Mouse (Mus musculus) layer of hippocampus, adult 9-10 months (tissue): ENCODE measurements around the gene Olfr272.
A peak's percentile ranks its signal among the peaks of the same experiment; 100 is the strongest.

ENCODE experiments used
- DNase-seq: peaks from one replicate; pipeline ENCODE4 v3.0.0; 2022; ENCODE audit warnings: low spot score

Olfr272 gene

GRCm38 (mm10) chr4:52919078-52919477 is at the start of gene Olfr272:
TSS of gene Olfr272 (minus strand) at chr4:52919178.
- DNase-seq: no peak

DNA sequence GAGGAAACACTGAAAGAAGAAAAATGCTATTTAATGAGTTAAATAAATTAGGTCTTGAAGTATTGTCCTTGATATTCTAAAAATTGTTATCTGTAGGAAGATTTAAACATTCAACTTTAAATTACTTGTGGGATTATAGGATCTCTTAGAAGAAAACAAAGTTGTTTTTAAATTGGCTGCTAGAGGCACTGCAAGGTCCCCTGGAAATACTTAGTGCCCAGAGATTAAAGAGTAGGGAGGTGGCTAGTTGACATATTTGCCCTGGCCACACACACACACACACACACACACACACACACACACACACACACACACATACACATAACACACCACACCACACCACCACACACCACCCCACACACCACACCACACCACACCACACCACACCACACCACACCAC is 45.3 kb upstream of the Olfr272 start, which contains the start of gene Olfr270:
Gene Olfr270, plus strand, starts transcription at position 301 of the 400 bp plus-strand sequence.
- DNase-seq: no peak

- DNase-seq: peak; percentile 37
These were observed 39.7 kb upstream of the Olfr272 start for GRCm38 (mm10) chr4:52958693-52959092.

GRCm38 (mm10) chr4:52949005-52949404 is 30.0 kb upstream of the Olfr272 start:
- no peak for DNase-seq

GRCm38 (mm10) chr4:52946665-52947064 is 27.7 kb upstream of the Olfr272 start:
- DNase-seq: no peak

DNA sequence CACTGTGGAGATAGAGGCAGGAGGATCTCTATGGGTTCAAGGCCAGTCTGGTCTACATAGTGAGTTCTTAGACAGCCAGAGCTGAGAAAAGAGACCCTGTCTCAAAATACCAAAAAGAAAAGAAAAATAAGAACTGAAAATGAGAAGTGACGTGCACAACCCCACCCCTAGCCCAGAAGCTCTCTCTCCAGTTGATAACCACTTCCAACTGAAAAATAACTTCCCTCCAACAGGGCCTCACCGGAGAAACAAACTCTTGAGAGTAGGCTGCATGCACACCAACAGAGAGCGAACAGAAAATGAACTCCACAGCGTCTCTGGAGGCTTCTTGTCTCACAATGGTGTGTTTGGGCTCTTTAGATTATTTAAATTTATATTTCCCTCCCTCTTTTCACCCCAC is 11.5 kb upstream of the Olfr272 start:
- no peak for DNase-seq

DNA sequence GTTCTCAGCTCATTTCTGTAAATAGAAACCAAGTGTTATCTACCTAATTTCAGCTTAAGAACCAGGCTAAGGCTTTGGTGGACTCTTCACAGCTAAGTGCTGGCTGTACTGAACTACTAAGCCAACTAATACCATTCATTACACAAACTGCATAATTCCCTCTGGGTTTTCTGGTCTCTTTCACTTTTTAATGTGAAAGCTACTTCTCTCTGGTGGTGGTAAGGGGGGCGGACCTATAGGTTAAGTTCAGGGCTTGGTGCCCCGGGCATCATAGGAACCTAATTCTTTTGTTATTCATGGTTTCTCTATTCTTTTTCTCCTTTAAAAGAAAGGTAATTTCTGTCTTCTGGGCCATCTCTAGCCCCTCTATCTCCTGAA is 1.7 kb downstream of the Olfr272 start:
- no peak for DNase-seq

DNA sequence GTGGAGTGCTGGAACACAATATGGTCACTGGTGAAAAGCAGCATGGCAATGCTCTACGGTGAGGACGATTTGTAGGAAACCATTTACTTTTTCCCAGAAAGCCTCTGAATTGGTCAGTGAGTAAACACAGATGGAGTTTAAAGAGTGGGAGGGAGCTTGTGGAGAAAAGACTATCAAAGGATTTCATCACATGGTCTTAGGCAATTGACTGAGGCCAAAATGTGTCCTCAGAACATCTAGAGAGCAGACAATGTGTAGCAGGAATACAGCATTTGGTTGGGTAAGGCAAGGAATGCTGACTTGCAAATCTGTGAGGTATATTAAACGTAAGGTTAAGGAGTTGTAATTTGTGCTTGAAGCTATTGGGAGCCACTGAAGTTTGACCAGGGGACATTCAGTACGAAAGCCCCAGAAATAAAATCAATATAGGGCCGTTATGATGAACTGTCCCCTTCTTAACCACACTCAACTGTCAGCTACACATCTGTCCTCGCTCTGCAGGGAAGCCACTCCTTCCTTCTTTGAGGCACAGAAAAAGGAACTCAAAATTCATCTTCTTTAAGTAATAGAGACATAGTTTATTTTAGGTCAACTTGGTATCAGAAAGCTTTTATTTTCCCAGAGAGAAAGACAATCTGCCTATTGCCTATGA is 2.2 kb downstream of the Olfr272 start:
- DNase-seq: no peak

GRCm38 (mm10) chr4:52912409-52912808 is 6.6 kb downstream of the Olfr272 start:
- DNase-seq: no peak

DNA sequence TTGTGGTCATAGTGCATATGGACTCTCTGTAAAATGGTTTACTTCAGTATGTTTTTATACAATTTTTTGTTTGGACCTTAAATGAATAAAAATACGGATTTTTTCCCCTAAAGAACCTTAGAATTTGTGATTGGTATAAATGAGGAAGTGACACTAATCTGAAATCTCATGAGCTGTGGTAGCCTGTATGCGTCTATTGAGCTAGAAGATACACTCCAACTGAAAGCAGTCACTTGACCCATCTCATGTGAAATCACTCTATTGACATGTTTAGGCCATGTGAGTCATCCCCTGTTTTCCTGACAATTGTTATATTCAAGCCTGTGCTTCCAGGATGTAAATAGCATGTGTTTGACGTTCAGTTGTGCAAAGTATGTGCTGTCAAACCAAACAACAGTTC is 9.4 kb downstream of the Olfr272 start:
- no peak for DNase-seq

DNA sequence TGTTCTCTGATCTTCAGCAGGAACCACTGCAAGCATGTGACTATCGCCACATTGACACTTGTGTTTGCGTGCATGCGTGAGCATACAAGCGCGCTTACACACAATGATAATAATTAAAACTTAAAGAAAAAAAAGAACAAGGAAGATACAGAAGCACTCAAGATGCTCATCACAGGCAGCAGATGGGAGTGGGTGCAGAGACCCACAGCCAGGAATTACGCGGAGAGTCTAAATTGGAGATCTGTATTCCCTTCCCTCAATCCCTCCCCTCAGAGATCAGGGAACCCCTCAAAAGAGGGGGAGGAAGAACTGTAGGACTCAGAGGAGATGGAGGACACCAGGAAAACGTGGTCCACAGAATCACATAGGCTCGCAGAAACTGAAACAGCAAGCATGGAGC is 54.8 kb downstream of the Olfr272 start:
- no peak for DNase-seq
